Mouse (Mus musculus): Measurements from ENCODE around the gene Dnaic2.

DNA sequence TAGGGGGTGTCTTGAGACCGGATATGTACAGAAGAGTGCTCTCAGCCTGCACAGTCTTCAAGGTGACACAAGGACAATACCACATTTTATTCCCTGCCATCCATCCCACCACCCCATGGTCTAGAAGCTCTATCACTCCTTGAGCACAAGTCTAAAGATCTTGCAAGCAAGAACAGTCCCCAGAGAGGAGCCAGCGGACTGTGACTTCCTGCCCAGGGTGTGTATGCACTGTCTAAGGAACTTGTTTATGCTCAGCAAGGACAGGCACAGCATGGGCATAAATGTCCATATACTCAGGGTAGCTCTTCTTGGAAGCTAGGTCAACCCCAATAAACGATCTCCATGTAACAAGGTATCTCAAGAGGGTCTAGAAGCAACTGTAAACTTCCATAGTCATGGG is 70.8 kb downstream of the Dnaic2 start:
- TF ChIP-seq CTCF (IDR thresholded peaks at IDR 0.05) (no peak), POLR2A (IDR thresholded peaks at IDR 0.05; ENCODE audit: insufficient read depth, low read depth, low read length) (no peak)

Measured in heart, adult 2 months (tissue).